Mouse (Mus musculus) fat pad, adult 2 months (tissue): ENCODE results near the gene Sde2.

ENCODE experiments used
- DNase-seq: peaks from one replicate; pipeline ENCODE4 v3.0.0-alpha.2; 2011; ENCODE audit warnings: low read depth, low spot score; ENCODE audit errors: extremely low read depth

Gene Sde2

DNA sequence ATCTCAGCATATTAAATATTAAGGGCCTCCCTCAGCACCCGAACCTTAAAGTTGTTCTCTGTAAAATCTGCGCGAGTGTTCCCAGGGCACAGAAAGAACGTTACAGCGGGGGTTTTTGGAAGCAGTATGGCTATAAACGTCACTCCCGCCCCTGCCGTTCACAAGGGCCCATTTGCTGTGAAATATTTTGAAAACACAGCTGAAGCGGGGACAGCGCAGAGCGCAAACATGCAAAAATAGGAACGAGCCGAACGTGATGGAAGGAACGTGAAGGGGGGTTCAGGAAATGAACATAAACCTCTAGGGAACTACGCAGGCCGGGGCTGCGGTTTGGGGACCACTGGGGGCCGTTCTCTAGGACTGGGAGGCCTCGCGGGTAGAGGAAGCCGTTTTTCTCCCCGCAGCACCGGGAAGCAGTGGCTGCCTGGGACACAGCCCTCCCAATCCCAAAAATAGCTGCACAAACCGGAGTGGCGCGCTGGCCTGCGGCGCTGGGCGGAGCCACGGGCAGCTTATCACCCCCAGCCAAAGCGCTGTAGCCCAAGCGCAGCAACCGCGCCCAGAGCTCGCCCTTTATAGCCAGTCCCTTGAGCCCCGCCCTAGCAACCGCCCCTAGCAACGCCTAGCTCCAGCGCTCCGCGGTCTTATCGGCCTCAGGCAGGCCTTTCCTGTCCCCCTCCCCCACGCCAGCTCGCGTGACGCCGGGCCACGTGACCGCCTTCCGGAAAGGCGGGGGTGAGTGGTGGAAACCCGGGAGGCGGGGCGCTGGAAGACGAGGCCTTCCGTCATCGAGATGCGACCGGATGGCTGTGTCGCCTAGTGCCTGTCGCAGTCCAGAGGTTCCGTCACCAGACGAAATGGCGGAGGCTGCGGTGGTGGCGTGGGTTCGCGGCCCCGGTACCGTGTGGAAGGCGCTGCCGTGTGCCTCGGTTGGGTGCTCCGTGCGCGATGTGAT lies at the start of gene Sde2:
Gene Sde2 (plus strand): TSS at position 812 of the 955 bp plus-strand sequence.
- DNase-seq, result peak; percentile 71

DNA sequence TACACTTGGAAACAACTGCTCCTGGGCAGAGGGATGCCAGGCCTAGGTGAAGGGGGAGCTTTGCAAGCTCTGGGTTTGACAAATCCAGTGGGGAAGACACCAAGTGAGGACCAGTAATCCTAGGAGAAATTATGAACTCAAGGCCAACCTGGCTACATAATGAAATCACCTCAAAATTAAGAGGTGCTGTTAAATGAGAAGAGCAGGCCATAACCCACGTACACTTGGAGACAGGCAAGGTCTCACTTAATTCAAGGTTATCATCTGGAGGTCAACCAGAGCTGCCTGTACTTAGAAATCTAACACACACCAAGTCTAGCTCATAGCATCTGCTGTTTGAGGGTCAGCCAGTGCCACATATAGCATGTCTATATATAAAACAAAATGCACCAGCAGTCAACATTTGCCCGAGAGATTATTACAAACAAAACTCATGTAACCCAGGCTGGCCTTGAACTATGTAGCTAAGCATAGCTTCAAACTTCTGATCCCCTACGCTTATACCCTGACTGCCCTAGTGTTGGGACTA lies 49.4 kb upstream of the Sde2 start:
- DNase-seq, result no peak

DNA sequence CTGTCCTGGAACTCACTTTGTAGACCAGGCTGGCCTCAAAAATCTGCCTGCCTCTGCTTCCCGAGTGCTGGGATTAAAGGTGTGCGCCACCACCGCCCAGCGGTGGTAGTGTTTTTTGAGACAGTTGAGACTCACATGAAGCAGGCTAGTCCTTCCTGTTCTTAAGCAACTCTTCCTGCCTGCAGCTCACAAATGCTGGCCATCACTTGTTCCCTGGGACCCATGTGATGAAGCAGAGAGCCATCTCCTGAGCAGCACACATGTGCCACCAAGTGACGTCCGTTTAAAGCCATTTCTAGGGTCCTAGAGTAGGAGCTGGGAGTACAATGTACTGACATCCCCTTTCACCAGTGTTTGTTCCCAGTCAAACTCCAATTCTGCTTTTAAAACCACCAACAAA lies 47.0 kb upstream of the Sde2 start:
- DNase-seq, result no peak

DNA sequence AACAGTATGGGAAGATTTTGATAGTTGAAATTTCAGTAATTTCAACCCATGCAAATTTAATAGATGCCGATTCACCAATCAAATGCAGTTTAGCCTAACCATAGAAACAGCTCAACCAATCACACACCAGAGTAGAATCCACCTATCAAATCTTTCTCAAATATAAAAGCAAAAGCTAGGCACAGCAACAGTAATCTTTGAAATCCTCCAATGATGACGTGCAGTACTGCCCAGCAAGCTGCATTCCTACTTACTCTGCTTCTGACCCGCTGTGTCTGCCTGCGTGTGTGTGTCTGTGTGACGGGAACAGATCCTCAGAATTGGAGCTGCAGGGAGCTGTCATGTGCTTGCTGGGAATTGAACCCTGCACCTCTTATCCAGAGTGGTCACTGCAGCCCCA lies 42.1 kb upstream of the Sde2 start:
- no peak for DNase-seq

DNA sequence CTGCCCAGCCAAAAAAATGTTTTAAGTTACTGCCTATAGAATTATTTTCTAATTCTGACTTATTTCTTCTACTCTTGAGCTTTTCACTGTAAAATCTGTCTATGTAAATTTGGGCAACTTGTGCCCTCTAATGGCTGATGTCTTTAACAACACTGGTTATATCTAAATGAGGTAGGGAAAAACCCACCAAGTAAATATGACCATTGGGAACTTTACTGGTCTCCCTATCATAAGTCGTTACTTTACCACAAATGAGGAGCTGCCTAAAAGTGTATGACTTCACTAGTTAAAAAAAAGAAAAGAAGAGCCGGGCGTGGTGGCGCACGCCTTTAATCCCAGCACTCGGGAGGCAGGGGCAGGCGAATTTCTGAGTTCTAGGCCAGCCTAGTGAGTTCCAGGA lies 40.0 kb upstream of the Sde2 start:
- DNase-seq, result no peak

DNA sequence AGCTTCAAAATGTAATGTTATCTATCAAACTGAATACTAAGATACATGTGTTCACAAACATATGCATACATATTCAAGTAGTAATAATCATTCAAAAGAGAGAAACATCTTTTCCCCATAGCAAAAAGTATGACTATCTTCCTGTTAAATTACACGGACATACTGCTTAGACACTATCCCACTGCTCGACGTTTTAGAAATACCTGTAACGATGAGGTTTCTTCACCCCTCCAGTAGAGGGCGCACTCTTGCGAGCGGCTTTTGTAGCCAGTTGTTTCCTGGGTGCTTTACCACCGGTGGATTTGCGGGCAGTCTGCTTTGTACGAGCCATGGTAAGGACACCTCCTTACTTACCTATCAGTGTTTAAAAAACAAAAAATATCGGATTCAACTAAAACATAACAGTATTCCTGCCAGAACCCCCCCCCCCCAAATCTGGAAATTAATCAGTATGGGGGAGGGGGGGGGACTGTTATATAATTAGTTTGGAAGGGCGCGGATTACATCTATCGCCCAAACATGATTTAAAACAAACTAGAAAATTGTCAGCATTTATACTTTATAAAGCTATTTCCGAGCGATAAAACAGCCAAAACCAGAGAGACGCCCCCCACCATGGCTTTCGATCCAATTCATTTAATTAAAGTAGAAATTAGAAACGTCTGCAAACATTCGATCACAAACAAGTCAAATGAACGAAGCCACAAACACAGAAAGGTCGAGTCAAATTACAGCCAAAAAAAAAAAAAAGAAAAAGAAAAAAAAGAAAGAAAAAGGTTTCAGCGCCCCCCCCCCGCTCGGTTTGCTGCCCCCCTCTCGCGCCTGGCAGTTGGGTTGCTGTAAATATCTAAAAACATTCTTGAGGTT lies 39.1 kb upstream of the Sde2 start:
- DNase-seq, result no peak

DNA sequence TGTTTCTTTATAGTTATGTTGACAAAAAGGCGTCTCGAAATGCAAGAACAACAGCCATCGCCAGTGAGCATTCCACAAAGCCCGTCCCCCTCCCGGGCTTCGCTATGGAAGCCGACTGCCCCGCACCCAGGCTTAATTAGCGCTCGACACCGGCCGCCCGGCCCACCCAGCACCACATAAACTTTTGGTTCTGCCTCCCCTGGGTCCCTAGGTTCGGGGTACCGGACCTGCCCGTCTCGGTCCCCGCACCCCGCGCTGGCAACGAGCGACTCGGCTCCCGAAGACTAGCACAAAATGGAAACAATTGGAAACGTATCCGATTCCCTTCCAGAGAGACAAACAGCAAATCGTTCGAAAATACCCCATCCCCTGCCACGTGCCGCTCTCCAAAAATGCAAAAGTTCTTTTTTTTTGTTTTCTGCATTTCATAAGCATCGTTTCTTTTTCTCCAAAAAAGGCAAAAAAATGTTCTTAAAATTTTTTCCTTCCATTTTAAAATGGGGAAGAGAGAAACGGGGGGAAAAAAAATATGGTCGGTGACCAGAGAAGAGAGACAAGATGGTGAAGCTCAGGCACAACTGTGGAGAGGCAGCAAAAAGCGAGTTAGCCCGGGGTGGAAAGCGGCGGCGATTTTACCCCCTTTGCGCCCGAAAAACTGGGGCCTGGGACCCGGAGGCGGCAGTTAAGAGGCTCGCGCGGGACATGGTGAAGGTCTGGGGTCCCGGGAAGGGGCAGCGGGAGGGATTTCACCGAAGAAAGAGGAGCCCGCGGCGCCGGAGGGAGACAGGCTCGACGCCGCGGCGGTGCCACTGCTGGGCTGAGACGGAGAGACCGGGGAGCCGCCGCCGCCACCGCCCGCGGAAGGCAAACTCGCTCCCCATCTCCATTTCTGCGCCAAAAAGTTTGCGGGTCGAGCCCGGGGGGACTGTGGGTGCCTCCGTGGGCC lies 38.2 kb upstream of the Sde2 start:
- no peak for DNase-seq

DNA sequence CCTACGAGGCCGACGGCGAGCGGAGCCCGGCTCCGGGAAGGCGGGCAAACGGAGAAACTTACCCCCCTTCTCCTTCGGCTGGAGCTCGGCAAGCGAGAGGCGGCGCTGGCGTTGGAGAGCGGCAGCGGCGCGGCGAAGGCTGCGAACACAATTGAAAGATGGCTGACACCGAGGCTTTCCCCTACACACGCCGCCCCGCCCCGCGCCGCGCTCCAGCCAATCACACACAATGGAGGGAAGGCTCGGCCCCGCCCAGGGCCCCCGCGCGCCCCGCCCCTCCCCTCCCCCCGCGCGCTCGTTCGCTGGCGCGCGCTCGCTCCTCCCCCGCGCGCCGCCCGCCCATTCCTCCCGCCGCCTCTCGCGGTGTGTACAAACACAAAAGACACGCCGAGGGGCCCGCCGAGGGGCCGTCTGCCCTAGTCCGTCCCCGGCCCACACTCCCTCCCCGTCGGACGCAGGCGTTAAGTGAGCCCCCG lies 37.5 kb upstream of the Sde2 start:
- DNase-seq, result no peak

DNA sequence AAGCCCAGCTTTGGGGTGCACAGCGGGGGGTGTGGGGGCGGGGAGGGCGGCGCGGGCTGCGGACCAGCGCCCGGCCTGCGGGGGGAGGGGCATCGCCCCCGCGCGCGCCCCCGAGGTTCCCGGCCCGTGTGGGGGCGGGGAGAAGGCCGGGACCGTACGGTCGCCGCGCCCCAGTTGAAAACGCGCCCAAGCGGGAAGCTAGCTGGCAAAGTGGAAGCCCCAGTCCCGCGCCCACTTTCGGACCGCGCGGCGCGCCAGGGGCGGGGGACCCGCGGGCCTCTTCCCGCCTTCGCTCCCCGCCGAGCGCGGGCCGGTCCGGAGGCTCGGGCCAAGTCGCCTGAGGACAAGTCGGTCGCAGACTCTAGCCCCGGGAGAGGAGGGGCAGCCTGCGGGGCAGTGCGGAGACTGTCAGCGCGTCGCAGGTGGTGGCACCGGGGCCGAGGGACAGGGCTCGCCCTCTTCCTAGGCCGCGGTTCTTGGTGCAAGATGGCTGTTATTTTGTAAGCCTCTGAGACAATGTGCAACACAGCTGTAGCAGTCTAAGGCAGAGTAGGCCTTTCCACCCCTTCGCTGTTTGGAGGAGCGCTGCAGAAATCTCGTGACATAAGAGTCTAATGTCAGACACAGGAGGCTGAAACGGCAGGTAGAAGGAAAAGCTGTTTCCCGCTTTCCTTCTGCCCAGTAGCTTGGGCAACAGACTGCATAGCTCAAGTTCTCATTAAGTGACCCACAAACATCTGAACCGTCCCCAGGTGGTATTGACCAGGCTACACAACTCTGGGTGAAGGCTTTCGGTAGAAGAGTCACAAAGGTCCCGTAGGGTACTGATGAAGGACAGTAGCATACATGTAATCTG lies 36.8 kb upstream of the Sde2 start, which contains the start of gene H3f3a:
Gene H3f3a (minus strand): TSS at position 59 of the 856 bp plus-strand sequence.
- DNase-seq, result no peak

DNA sequence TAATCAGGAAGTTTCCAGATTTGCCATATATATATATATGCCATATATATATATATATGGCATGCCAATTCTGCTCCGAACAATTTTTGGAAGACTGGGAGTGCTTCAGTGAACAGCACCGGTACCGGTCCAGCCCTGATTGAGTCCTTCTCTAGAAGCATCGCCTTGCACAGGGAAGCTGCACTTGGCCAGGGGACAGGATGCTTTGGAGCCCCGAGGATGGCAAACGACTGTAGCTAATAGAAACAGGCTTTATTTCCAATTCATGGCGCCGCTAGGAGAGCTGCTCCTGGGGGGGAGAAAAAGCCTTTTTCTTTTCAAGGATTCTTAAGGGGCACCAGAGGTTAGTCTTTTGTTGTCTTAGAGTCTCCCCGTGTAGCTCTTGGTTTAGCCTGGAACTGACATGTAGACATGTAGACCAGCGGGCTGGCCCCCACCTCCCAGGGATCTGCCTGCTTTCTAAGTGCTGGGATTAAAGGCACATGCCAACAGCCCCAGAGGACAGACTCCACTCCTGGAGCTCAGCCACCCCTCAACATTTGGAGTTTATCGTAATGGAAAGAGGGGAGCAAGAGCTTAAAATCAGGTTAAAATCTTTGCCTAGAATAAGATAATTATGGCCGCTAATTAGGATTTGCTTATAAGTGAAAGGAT lies 35.4 kb upstream of the Sde2 start:
- no peak for DNase-seq

DNA sequence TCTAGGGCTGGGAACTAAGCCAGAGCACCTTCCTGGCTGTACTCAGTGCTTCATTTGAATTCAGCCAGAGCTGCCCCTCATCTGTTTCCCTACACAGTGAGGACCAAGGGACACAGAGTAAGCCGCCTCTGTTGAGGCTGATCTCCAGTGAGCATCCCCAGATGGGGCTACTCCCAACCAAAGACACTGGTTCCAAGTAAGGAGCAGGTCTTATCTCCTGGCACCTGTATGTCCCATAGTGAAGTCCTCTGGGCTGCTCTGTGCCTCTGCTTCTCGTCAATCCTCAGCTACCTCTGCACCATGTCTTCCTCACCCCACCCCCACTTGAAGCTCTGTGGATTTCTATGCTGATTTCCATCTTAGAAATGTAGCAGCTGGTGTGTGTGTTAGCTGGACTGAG lies 32.9 kb upstream of the Sde2 start:
- no peak for DNase-seq

DNA sequence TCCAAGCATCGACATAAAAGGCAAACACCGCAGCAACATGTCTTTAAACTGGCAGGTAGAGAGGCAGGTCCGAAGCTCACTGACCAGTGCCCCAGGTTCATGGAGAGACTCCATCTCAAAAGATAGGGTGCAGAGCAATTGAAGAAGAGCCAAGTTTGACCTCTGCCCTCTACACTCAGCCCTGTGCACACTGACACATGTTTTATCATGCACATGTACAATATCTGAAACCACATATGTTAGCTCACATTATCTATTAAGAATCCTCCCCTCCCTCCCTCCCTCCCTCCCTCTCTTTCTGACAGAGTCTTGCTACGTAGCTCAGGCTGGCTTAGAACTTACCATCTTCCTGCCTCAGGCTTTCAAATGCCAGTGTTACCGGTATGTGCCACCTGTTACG lies 29.8 kb upstream of the Sde2 start:
- no peak for DNase-seq

DNA sequence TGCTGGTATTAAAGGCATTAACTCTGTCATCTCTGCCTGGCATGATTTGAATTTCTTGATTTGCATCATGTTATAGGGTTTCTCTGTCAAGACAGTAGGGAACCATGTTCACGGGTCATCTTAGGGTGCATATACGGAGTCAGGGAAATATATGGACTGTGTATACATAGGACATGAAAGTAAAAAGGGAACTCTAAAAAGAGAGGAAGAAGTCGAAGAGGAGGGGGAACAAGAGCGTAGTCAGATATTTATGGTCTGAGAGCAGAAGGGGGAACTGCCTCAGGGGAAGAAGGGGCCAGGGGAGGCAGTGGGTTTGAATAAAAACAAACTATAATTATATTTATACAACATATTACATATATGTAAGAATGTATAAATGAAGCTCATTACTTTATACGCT lies 28.7 kb upstream of the Sde2 start:
- no peak for DNase-seq

DNA sequence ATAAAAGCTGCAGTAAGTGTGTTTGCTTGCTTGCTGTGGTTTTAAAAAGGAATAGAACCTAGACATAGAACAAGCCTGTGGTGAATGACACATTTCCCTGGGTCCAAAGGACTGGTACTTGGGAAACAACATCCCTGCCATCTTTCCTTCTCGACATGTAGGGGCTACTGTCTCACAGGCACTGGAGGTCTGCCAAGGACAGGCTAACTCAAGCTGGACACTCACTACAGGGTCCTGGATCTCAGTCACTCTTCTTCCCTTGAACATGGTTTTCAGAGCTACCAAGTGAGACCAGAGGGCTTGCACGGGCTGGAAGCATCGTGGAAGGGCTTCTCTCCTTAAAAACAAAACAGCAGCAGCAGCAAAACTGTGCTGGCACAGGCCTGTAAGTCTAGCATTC lies 27.2 kb upstream of the Sde2 start:
- DNase-seq, result no peak

DNA sequence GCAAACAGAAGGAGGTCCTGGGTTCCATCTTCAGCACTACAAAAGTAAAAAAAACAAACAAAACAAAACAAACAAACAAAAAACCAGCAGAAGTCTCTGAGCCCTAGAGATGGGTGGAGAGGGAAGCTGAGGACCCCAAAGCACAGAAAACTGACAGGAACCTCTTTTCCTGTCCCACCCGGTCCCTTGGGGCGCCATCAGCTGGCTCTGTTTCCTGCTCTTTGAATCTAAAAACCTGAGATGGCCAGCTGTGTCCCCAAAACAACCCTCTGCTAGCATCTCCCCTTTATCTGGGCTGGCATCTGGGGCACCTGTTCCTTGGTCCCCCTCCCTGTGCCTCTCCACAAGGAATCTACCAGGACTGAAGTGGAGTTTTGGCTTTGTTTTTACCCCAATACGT lies 26.2 kb upstream of the Sde2 start:
- DNase-seq, result no peak

DNA sequence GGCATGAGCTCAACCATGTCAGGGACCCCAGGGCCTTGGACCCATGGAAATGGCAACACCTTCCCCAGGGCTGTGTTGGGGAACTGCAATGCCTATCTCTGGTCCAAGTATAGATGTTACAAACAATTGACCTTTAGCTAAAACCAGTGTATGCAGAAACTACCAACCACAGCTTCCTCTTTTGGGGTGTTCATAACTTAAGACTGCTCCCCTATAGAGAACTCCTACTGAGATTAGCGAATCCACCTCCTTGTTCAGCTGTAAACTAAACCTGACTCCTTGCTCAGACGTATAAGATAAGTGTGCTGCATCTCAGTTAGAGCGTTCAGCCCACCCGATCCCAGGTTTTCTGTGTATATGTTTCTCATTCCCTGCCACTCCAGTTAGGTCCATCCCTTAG lies 24.3 kb upstream of the Sde2 start:
- no peak for DNase-seq

DNA sequence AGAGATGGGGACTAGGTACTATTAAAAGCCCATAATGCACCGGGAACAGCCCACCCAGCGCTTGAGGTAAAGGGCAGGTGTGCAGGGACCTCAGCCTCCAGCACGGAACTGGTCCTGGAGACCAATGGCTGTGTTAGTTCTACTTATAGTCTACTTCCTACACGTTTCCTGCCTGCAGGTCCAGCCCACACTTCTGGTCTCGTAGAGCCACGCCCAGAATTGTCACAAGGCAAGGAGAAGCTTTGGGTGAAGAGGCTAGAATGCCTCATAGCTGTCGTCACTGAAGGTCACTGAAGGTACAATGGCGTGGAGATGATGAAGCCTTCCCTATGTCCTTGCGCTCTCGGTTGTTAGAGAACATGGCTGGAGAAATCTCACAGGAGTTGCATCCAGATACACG lies 21.2 kb upstream of the Sde2 start:
- DNase-seq, result no peak

DNA sequence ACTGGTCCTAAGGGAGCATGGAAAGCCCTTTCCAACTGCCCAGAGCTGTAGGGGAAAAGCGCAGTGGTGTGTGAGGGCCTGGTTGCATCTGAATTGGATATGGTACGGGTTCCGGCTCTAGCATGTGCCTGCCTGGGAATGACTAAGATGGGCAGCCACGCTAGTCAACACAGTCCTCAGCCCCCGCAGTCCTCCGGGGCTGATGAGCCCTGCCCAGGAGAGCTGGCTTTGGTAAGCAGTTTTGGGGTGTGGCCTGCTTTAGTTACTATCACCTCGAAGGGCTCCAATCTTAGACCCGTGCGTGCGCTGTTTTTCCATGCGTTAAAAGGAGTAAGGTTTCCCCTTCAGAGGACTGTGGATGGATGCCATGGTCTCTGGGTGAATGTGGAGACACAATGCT lies 20.8 kb upstream of the Sde2 start:
- no peak for DNase-seq
